Mouse (Mus musculus) macrophage (primary cell): Measurements from ENCODE around the gene Edn3. TPM values are rescaled to one million over a fixed set of nuclear protein-coding genes. Genes with fewer than 3 reads are reported as not detected.

Source experiments
- H3K27ac ChIP-seq: fragments of 350-480 bp; formaldehyde crosslinking; 2 replicates; pipeline ENCODE4 v1.9.0; 2021
- H3K36me3 ChIP-seq: fragments of 350-480 bp; formaldehyde crosslinking; 2 replicates; pipeline ENCODE4 v1.9.0; 2021; ENCODE audit errors: inconsistent target
- H3K4me3 ChIP-seq: fragments of 350-480 bp; formaldehyde crosslinking; 2 replicates; pipeline ENCODE4 v1.9.0; 2021; ENCODE audit errors: inconsistent target
- H3K79me2 ChIP-seq: fragments of 350-480 bp; formaldehyde crosslinking; 2 replicates; pipeline ENCODE4 v1.9.0; 2021; ENCODE audit errors: inconsistent target
- WGBS: methylation state at CpG from one replicate; pipeline ENCODE4 v1.1.7; 2026; ENCODE audit warnings: inconsistent platforms; ENCODE audit not compliant: missing documents; 5-methylcytosine and 5-hydroxymethylcytosine counted together
- polyA plus RNA-seq: library from polyadenylated mRNA; stranded (reverse); fragments of 250-400 nt; gene quantifications from 3 replicates; pipeline ENCODE4 v1.2.4, GENCODE M21; 2018; ENCODE audit warnings: inconsistent platforms

Gene Edn3
- polyA plus RNA-seq, 1 experiment from 2014 or later = not detected

DNA sequence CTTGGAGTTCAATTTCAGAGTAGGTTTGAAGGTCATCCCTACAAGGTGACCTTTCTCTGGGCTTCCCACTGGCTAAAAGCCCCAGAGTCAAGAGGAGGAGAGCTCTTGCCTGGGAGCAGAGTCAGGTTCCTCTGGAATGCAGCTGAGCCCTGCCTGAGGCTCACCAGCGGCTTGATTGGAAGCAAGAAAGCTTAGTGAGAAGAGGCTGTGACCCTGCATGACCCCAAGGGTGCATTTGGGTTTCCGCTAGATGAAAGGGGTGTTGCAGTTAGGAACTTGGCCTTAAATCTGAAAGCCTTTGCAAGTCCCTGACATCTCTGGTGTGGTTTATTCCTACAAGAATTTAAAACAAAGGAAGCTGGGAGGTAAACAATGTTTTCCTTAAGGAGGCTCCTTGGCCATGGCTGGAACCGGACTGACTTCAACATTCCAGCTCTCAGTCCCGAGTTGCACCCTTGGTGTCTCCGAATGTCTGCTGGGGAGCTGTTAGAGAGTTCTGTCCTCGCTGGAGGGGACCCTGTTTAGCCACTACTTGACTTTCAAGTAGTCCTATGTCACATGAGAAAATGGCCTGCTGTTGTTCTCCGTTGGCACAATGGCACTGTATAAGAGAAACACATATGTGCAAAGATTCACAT lies 8.6 kb downstream of the Edn3 start:
- Histone ChIP-seq H3K4me3 (no peak overlapping the region), H3K27ac (no peak overlapping the region), H3K36me3 (no peaks in the 10 kb centered on the region), H3K79me2 (no peaks in the 10 kb centered on the region)
- WGBS = 82% methylated on average over 7 of the region's 7 CpGs

DNA sequence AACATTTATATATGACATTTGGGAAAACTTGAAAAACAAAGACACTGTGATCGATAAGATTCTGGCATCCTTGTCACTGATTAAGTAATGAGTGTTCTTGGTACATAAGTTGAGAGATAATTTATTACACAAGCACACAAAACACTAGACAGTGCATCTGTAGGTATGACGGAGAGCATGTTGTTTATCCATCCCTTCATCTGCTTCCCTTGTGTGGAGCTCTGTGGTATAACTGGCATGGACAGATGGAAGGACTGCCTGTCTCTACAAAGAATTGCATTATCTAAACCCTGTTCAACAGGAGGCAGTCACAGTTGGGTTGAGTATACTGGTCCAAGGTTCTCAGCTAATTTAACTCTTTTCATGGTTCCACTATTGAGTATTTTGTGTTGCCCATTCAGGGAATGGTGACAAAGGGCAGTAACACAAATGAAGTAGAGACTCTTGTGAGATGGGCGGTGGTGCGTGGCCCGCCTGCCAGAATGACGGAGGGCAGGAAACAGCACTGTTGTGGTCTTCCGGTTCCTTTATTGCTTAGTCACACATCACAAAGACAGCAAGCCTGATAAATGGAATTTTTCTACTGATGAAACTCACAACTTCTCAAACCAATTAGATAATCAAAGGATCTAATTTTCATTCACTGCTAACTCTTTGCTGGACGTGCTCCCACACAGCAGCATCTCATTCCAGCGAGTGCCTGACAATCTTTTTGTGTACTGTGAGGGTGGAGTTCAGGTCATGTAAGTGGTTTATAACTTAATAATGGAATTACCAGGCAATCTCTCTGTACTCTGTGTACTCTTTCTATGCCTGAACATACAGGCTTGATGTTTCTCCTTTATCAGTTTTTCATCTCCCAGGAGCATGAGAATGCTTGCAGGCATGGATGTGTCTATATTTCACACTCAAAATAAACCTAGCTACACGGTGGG lies 14.0 kb downstream of the Edn3 start:
- WGBS = 20% methylated on average over 10 of the region's 10 CpGs
- no peak overlapping the region for H3K4me3 ChIP-seq
- no peak overlapping the region for H3K27ac ChIP-seq
- H3K79me2 ChIP-seq = no peaks in the 10 kb centered on the region
- no peaks in the 10 kb centered on the region for H3K36me3 ChIP-seq

DNA sequence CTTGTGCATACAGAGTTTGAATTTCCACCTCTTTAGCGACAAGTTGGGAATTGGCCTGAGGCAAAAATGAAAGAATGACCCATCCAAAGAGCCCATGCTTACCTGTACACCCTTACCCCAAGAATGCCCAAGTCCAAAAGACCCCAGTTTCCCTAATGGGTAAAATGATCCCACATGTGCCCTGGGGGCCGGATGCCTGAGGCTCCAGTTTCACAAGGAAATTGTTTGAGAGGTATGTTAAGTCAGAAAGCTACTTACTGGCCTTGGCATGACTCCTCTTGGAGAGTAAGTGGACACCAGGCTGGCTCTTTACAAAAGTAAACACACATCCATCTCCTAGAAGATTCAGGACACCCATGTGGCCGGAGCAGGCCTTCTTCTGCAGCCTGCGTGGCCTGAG lies 21.6 kb downstream of the Edn3 start:
- H3K79me2 ChIP-seq = no peaks in the 10 kb centered on the region
- H3K27ac ChIP-seq = no peak overlapping the region
- no peak overlapping the region for H3K4me3 ChIP-seq
- H3K36me3 ChIP-seq = no peaks in the 10 kb centered on the region
- WGBS = 96% methylated on average over 4 of the region's 4 CpGs

- H3K27ac ChIP-seq = no peak overlapping the region
- no peaks in the 10 kb centered on the region for H3K36me3 ChIP-seq
- H3K79me2 ChIP-seq = no peaks in the 10 kb centered on the region
- H3K4me3 ChIP-seq = no peak overlapping the region
- WGBS = 82% methylated on average over 5 of the region's 5 CpGs
These were observed 22.5 kb downstream of the Edn3 start for GRCm38 (mm10) chr2:174782880-174783279.

DNA sequence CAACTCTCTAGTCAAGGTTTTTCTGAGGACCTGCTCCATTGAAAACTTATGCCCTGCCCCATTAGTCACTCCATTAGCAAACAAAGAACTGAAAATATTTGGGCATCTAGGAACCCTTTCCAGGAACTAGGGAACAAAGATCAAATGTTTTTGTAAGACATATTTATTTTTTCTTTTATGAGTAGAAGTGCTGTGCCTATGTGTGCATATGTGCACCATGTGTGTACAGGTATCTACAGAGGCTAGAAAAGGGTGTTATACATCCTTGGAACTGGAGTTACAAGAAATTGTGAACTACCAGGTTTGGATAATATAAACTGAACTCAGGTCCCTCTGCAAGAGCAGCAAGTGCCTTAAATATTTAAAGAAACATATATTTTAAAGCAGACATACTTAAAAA lies 28.4 kb downstream of the Edn3 start:
- H3K79me2 ChIP-seq = no peaks in the 10 kb centered on the region
- H3K36me3 ChIP-seq = no peaks in the 10 kb centered on the region
- H3K4me3 ChIP-seq = no peak overlapping the region
- no peak overlapping the region for H3K27ac ChIP-seq

GRCm38 (mm10) chr2:174792436-174793125 lies 32.2 kb downstream of the Edn3 start:
- H3K36me3 ChIP-seq = no peaks in the 10 kb centered on the region
- H3K79me2 ChIP-seq = no peaks in the 10 kb centered on the region
- 75% methylated on average over 8 of the region's 8 CpGs for WGBS
- H3K27ac ChIP-seq = no peak overlapping the region
- no peak overlapping the region for H3K4me3 ChIP-seq

- Histone ChIP-seq H3K36me3 (no peaks in the 10 kb centered on the region), H3K79me2 (no peaks in the 10 kb centered on the region), H3K27ac (no peak overlapping the region), H3K4me3 (no peak overlapping the region)
- 83% methylated on average over 1 of the region's 1 CpGs for WGBS
These were observed 32.8 kb downstream of the Edn3 start for GRCm38 (mm10) chr2:174793181-174793580.

GRCm38 (mm10) chr2:174796998-174797397 lies 36.6 kb downstream of the Edn3 start:
- Histone ChIP-seq H3K27ac (no peak overlapping the region), H3K79me2 (no peaks in the 10 kb centered on the region), H3K36me3 (no peaks in the 10 kb centered on the region), H3K4me3 (no peak overlapping the region)
- WGBS = 85% methylated on average over 2 of the region's 2 CpGs

DNA sequence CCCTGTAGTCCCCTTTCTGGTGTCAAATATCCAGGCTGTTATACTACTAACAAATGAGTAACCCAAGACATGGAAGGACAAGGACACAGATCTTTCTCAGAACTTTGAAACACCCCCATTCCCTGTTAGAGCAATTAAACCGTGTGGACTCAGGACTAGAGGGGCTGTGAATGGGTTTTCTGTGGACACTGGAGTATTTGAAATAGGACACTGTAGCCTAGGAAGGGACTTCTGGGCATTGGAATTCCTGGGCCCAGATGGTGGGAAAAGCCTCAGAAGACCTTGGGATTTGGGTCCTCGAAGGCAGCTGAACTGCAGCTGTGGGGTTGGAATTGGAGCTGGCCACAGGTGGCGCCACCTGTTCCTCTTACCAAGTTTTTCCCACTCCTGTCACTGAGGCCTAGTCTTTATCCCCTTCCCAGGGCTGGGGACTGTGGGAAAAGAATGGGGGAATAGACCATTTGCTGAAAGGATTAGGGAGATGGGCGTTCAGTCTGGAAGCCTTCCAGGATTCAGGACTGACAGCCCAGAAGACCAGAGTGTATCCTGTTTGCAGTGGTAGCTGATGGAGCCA lies 37.2 kb downstream of the Edn3 start:
- 89% methylated on average over 4 of the region's 4 CpGs for WGBS

GRCm38 (mm10) chr2:174802453-174802852 lies 42.0 kb downstream of the Edn3 start:
- 61% methylated on average over 6 of the region's 6 CpGs for WGBS
- H3K27ac ChIP-seq = no peak overlapping the region
- no peaks in the 10 kb centered on the region for H3K36me3 ChIP-seq
- no peak overlapping the region for H3K4me3 ChIP-seq
- no peaks in the 10 kb centered on the region for H3K79me2 ChIP-seq

More for the DNA sequence above, 37.2 kb downstream of the Edn3 start:
- H3K4me3 ChIP-seq = no peak overlapping the region
- H3K79me2 ChIP-seq = no peaks in the 10 kb centered on the region
- no peak overlapping the region for H3K27ac ChIP-seq
- H3K36me3 ChIP-seq = no peaks in the 10 kb centered on the region

DNA sequence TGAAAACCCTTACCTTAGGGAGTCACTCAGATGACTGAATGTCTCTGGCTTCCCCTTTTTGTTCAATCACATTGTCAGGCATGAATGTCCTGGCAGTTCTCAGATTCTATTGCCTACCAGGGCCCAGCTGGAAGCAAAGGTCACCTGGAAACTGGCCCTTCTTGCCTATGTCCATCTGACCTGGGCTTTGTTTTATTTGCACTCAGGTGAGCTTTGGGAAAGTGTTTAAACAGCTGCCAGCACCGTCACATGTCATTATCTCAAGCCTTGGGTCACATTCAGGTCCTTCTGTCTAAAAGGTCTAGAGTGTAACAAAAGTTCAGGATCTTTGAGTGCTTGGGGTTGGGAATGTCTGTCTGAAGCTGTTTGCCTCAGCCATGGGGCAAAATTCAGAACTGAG lies 43.2 kb downstream of the Edn3 start:
- WGBS = 85% methylated on average over 1 of the region's 1 CpGs
- no peak overlapping the region for H3K4me3 ChIP-seq
- no peaks in the 10 kb centered on the region for H3K36me3 ChIP-seq
- no peak overlapping the region for H3K27ac ChIP-seq
- no peaks in the 10 kb centered on the region for H3K79me2 ChIP-seq

DNA sequence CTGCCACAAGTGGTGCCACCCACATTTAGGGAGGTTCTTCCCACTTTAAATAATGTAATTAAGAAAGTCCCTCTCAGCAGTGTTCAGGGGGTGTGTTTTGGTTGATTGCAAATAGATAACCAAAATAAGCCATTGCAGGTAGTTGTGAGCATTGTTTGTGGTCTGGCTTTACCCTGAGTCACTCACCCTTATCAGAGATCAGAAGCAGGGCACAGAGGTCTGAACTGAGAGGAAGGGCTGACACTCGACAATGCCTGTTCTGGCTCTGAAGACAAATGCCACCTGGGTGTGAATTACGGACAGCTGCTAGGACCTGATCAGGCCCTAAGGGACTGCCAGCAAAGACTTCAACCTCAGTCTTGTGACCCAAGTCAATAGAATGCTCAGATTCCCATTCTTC lies 47.5 kb downstream of the Edn3 start:
- no peak overlapping the region for H3K27ac ChIP-seq
- WGBS = 36% methylated on average over 2 of the region's 2 CpGs
- H3K79me2 ChIP-seq = no peaks in the 10 kb centered on the region
- H3K4me3 ChIP-seq = no peak overlapping the region
- no peaks in the 10 kb centered on the region for H3K36me3 ChIP-seq

DNA sequence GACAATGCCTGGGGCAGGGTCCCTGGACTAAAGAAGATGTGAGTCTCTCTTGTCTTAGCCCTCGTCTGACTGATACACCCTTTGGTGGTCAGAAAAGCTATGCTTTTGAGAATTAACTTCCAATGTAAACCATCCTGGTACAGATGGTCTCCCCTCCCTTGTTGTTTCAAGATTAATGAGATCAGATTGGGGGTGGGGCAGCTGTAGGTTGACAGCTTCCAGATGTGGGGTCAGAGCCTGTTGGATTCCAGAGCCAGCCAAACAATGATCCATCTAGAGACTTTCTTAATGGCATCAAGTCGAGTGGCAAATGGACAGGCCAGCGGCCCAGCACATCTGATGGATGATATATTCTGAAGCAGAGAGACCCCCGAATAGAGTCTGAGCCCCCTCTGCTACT lies 48.9 kb downstream of the Edn3 start:
- Histone ChIP-seq H3K36me3 (no peaks in the 10 kb centered on the region), H3K79me2 (no peaks in the 10 kb centered on the region), H3K27ac (no peak overlapping the region), H3K4me3 (no peak overlapping the region)
- 82% methylated on average over 4 of the region's 4 CpGs for WGBS

GRCm38 (mm10) chr2:174813306-174813705 lies 52.9 kb downstream of the Edn3 start:
- 58% methylated on average over 11 of the region's 11 CpGs for WGBS
- H3K36me3 ChIP-seq = no peaks in the 10 kb centered on the region
- no peaks in the 10 kb centered on the region for H3K79me2 ChIP-seq
- no peak overlapping the region for H3K27ac ChIP-seq
- no peak overlapping the region for H3K4me3 ChIP-seq

DNA sequence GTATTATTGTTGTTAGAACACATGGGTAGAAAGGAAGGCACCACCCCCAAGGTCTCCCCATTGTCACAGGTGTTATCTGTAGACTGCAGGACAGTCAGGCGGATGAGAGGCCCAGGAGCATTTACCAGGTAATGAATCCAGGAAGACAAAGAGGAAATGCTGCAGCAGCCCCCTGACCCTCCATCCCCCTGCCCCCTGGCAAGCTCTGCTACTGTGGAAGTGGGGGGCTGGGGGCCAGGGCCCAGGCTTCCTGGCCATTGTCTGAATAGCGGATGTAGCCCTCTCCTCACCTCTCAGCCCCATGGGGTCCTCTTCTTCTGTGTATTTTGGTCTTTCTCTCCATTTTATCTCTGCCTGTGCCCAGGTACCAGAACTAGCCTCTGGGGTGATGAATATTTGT lies 55.7 kb downstream of the Edn3 start:
- no peaks in the 10 kb centered on the region for H3K79me2 ChIP-seq
- WGBS = 88% methylated on average over 2 of the region's 2 CpGs
- H3K27ac ChIP-seq = no peak overlapping the region
- no peak overlapping the region for H3K4me3 ChIP-seq
- no peaks in the 10 kb centered on the region for H3K36me3 ChIP-seq
